Mouse (Mus musculus) brain, embryonic 14.5 days (tissue): ENCODE data around the gene Olfr1371.

ENCODE experiments used
- CTCF ChIP-seq: fragments of 200-500 bp; IDR thresholded peaks from 2 replicates; pipeline ENCODE4 v1.5.1; 2012; ENCODE audit warnings: inconsistent platforms, mild to moderate bottlenecking, moderate library complexity, borderline replicate concordance; ENCODE audit not compliant: insufficient read depth, insufficient read length; ENCODE audit errors: extremely low read depth
- POLR2A ChIP-seq: fragments of 200-500 bp; IDR thresholded peaks from 2 replicates; pipeline ENCODE4 v1.6.1; 2012; ENCODE audit warnings: mild to moderate bottlenecking, inconsistent platforms, borderline replicate concordance; ENCODE audit not compliant: poor library complexity, insufficient read depth, insufficient read length, severe bottlenecking; ENCODE audit errors: extremely low read depth

DNA sequence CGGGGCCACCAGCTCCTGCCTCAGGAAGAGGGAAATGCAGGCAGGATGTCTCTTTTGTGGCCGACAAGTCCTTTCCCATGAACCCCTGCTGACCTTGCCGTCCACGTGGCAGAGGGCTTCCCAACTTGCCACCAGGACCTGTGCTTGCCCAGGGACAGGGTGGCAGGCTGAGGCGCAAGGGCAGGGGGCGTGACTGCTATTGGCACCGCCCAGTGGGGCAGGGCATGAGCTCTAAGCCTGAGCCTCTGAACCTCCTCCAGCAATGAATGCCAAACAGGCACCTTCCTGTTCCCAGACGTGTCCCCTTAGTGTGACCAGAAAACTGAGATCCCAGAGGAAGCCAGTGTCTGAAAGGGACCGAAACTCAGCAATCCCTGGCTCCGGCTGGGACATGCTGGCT is 49.9 kb downstream of the Olfr1371 start:
- TF ChIP-seq CTCF (no peak), POLR2A (no peak)
